1 mouse cellular context compared by ENCODE assay signal in the genomic region with DNA sequence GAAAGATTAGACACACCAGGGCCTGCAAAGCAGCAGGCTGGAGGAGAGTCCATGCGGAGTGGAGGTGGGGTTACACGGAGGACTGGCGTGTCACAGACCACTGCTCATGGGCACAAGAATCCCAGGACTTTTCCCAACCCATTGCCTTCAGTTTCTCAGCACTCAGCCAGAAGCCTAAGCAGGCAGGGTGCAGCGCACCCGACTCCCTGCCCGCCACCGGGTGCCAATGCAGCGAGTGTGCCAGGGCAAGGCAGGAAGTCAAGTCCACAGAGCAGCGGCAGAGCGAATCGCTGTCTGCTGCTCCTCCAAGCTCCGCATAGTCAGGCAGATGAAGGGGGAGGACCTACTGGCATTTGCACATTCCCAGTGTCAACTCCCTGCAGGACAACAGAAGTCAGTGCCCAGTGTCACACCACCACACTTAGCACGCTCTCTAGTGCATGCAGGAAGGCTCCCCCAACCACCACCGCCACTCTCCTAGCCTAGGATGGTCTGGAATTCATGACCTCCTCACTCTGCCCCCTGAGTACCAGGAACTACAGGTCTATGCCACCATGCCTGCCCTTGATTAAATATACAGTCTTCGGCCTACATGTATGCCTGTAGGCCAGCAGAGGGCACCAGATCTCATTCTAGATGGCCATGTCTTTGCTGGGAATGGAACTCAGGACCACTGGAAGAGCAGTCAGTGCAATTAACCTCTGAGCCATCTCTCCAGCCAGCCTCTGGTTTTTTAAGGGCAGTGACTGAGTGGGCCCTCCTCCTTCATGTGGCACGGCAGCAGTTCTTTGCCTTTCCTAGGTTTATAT.
TF ChIP-seq lines count a peak whose summit lies in the region.

No protein-coding gene starts in this region.

TF ChIP-seq in CH12.LX, 34 proteins besides CTCF, POLR2A, EP300 and RAD21 (continued from another document):
- TF ChIP-seq USF1 (IDR thresholded peaks at IDR 0.05; ENCODE audit: low read depth, low read length) (no peak), MXI1 (IDR thresholded peaks at IDR 0.05; ENCODE audit: low read depth, low read length) (no peak), CHD2 (IDR thresholded peaks at IDR 0.05; ENCODE audit: low read length) (no peak), NELFE (IDR thresholded peaks at IDR 0.05; ENCODE audit: low read depth, low read length) (no peak), SMC3 (IDR thresholded peaks at IDR 0.05; ENCODE audit: low read depth, low read length) (peak; percentile 82), MAX (IDR thresholded peaks at IDR 0.05; ENCODE audit: low read length) (no peak)
